Mouse (Mus musculus) 3T3-L1 (cell line): ENCODE data around the gene Ccr1.

Source experiments
- DNase-seq: peaks from one replicate; pipeline ENCODE4 v3.0.0-alpha.2; 2015; ENCODE audit warnings: low read depth, low spot score

Gene Ccr1

DNA sequence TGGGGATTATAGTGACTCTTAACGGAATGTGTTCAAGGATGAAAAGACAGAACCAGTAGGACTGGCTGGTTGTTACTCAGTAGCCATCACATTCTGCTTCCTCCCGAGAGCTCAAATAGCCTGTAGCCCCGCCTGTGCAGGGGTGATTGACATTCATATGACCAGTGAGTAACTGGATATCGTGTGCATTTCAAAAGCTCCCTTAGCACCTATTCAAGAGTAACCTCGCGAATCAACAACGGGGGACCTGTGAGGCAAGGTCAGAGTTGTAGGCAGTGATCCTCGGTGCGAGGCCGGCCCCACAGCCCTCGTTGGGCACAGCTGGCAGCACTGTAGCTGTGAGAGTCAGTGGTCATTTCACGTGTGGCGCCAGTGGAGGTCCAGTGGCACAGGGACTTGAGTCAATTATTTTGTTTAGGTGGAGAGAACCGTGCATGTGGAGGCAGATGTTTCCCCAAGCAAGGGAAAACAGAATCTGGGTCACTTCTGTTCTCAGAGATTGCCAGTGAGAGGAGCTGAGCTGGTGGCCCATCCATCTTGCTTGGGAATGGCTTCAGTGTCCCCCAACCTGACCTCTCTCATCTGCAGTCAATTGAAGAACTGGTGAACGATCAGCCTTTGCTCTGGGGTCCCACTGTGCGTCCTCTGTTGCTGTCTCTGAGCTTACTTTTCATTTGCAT is 41.1 kb downstream of the Ccr1 start:
- no peak for DNase-seq

DNA sequence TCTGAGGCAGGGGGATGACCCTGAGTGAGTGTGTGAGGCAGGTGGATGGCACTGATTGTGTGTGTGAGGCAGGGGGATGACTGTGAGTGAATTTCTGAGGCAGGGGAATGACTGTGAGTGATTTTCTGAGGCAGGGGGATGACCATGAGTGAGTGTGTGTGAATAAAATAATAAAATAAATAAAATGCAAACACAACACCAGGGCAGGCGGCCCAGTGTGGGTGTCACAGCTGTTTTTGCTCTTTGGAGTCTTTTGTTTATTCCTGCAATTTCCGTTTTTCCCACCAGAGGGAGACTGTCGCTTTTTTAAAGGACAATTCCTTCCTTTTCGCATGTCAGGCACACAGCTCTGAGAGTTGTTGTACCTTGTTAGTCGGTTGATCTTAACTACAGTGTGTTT is 42.5 kb downstream of the Ccr1 start:
- DNase-seq: peak; percentile 93

DNA sequence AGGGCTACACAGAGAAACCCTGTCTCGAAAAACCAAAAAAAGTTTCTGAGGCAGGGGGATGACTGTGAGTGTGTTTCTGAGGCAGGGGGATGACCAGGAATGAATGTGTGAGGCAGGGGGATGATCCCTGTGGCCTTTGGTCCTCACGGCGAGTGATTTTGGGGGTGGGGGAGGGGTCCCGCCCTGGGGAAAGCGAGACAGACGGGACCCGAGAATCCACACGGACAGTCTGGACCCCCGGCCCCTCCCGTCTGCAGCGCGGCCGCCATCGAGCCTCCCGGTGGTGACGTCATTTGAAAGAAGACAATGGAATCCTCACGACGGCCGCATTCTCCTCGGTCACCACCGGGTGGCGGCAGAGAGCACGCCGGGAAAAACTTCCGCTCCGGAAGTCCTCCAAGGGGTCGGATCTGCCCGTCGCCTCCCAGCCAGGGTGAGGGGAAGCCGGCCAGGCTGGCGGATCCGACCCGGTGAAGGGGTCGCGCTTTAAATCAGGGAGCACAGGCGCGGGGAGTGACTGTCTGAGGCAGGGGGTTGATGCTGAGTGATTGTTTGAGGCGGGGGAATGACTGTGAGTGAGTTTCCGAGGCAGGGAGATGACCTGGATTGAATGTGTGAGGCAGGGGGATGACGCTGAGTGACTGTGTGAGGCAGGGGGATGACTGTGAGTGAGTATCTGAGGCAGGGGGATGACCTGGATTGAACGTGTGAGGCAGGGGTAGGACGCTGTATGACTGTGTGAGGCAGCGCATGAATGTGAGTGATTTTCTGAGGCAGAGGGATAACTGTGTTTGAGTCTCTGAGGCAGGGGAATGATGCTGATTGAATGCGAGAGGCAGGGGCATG is 43.2 kb downstream of the Ccr1 start:
- DNase-seq: peak; percentile 53

DNA sequence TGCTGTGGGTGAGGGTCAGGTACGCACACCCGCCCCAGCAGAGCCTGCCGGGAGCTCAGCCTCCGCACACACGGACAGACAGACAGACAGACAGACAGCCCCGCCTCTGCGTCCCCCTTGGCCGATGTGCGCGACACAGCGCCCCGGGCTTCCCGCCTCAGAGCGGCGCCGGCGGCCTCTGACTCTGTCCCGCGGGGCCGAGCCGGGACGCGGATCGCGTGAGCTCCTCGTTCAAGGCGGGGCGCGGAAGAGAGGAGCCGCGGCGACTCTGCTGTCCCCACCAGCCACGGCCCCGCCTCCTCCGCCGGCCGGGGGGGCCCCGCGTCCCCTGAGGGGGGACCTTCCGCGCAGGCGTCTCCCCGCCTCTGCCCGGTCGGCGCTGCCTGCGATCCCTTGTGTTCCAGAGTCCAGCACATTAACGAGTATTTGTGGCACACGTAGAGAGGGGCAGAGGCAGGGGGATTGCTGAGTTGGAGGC is 43.9 kb downstream of the Ccr1 start:
- DNase-seq: peak; percentile 76

DNA sequence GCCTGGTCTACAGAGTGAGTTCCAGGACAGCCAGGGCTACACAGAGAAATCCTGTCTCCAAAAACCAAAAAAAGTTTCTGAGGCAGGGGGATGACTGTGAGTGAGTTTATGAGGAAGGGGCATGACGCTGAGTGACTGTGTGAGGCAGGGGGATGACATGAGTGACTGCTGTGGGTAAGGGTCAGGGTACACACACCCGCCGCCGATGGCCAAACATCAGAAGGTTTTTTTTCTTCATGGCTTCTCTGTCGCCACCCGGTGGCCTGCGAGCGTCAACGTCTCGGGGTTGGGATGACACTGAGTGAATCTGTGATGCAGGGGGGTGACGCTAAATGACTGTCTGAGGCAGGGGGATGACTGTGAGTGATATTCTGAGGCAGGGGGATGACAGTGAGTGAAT is 44.5 kb downstream of the Ccr1 start:
- peak; percentile 82 for DNase-seq

DNA sequence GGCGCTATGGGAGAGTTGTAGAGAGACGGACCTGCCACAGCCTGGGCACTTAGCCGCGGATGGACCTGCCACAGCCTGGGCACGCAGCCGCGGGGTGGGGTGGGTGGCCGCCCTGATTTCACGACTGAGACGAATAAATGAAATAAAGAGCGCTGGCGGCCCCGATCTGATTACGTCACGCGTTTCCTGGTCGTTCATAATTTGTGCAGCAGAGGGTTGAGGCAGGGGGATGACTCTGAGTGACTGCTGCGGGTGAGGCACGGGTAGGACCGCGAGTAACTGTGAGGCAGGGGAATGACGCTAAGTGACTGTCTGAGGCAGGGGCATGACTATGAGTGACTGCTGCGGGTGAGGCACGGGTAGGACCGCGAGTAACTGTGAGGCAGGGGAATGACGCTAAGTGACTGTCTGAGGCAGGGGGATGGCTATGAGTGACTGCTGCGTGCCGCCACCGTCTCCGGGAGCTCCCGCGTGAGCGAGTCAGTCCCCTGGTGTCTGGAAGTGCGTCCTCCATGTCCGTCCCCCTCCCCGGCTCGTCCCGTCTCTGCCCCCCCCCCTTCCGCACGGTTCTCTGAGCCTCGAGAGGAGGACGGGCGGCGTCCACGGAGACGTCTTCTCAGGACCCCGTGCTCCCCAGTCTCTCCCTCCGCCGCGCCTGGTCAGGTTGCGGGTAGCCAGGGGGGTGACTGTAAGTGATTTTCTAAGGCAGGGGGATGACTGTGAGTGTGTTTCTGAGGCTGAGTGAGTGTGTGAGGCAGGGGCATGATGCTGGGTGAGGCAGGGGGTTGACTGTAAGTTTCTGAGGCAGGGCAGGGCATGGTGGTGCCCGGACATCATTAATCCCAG is 45.1 kb downstream of the Ccr1 start:
- peak; percentile 55 for DNase-seq
